Mouse (Mus musculus): ENCODE data around the gene Faah.
A peak's percentile ranks its signal among the peaks of the same experiment; 100 is the strongest.

Gene Faah

DNA sequence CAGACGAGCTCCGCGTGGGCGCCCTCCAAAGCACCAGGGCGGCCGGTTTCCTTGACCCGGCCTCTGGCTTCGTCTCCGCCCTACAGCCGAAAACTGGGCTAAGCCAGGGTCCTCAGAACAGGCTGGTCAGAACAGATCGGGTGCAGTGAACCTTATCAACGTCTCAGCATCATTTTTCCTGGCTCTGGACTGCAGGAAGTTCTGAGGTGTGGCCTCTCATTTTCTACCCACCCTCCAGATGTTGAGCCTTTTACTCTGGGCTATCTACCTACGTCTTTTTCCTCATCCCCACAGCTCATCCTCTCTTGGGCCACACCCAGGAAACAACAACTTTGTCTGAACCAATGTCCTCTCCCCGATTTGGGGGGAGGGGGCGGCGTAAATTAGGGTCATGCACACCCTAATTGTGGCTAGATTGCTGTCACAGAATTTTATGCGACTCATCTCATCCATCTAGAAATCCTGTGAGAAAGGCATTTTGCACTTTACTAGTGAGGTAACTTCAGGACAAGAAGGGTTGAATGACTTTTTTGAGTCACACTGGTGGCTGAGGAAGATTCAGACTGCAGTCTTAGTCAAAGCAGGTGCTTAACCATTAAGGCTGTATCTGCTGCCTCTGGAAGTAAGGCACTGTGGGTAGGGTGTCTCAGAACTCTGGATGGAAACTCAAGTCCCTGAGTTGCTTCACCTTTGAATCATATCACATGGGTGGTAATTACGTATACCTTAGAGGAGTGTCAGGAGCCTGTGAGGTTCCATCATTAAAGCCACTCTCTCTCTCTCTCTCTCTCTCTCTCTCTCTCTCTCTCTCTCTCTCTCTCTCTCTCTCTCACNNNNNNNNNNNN is at the start of gene Faah:
Gene Faah (minus strand): TSS at position 25 of the 845 bp plus-strand sequence.
- no peak for DNase-seq (ENCODE audit: extremely low spot score)

DNA sequence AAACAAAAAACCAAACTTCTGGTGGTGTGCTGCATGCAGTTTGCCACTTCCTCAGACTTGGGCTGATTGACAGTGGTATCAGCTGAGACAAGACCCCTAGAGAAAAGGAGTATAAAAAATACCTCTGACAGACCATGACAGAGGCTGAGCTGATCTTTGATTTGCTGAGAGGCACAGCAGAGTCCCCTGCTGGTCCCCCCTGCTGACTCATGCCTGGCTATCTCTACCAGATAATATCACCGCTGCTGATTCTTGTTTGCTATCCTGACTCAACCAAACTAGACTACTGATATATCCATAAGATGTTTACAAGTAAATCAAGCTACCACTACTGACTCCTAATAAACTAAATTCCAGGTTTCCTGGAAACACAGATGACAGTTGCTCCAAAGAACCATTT is 46.1 kb upstream of the Faah start:
- no peak for DNase-seq (ENCODE audit: extremely low spot score)

DNA sequence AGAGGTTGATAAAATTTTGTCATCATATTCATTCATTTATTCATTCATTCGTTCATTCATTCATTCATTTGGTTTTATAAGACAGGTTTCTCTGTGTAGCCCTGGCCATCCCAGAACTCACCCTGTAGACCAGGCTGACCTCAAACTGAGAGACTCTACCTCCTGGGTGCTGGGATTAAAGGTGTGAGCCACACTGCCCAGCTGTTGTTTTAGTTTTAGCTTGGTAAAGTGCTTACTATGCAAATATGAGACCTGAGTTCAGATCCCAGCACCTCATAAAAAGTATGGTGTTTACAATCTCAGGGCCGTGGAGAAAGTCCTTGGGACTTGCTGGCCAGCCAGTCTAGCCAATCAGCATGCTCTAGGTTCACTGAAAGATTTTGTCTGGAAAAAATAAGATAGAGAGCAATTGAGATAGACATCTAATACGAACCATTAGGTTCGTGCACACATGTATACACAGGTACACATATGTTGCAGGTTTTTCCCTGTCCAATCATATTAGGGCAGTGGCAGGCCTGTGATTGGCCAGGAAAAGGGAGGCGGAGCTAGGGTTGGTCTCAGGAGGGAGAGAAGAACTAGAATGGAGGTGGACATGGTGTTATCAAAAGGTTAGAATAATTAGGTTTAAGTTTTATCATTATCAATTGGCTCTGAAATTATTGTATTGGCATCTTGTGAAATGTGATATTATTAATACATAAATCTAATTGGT is 41.4 kb upstream of the Faah start:
- DNase-seq (ENCODE audit: extremely low spot score): no peak

DNA sequence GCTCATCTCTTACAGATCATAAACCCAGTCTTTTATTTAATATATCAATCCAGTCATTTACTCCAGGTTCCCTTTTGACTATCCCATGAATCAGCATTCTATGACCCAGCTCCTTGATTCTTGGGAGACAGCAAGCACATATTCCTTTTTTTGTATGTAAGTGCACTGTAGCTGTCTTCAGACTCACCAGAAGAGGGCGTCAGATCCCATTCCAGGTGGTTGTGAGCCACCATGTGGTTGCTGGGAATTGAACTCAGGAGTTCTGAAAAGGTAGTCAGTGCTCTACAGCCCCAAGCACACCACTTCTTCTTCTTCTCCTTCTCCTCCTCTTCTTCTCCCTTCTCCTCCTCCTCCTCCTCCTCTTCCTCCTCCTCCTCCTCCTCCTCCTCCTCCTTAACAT is 39.8 kb upstream of the Faah start:
- no peak for DNase-seq (ENCODE audit: extremely low spot score)

DNA sequence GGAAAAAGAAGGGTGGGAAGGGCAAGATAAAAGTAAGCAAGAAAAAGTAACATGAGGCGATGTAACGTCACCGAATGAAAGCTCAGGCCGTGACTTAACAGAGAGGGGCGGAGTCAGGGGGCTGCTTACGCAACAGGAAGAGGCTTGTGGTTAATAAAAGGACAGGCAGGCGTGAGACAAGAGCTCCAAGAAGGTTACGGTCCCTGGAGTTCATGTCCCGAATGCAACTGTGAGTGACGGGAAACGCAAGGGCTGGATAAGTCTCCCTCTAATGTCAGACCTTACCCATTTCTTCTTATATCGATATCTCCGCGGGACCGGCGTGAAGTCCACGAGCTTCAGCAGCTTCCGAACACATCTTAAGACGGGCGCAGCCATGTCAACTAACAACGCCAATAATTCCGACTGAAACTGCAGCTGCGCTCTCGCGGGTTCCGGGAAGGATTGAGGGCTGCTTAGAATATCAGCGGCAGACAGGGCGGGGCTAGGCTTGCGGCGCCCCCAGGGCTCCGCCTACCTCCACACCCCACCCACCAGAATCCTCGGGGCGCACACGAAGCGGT is 35.8 kb upstream of the Faah start, which contains the start of gene Nsun4:
Gene Nsun4 (minus strand): TSS at position 478 of the 563 bp plus-strand sequence.
- peak; percentile 88 for DNase-seq (ENCODE audit: extremely low spot score)

DNA sequence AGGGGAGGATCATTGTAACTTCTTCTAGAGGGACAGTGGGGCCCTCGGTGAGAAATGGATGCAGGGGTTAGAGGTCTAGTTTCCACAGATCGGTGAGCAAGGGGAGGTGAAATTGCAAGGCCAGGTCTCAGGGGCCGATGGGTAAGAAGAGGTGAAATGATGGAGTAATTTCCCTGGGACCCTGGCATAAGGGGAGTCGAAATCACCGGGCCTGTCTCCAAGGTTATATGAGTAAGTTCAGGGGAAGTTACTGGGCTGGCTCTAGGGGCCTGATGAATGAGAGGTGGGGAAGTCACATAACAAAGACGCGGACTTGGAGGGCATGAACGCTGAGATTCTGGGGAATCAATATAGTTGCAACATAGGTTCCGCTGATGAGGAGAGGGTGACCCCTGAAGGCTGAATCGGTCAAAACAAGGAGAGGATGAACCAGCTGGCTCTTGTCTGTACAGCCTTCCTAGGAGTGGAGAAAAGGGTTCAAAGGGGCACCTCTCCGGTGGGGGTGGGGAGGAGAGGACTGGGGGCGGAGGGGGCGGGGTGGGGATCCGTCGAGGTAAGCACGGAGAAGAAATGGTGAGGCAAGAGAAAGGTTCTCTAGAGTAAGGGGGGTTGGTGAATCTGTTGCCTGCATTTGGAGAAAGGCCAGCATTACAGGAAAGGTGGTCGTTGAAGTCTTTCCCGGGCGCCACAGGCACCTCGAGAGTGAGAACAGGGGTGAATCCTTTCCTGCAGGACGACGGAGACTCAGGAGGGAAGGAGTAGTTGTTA is 35.0 kb upstream of the Faah start:
- DNase-seq (ENCODE audit: extremely low spot score): peak; percentile 69

DNA sequence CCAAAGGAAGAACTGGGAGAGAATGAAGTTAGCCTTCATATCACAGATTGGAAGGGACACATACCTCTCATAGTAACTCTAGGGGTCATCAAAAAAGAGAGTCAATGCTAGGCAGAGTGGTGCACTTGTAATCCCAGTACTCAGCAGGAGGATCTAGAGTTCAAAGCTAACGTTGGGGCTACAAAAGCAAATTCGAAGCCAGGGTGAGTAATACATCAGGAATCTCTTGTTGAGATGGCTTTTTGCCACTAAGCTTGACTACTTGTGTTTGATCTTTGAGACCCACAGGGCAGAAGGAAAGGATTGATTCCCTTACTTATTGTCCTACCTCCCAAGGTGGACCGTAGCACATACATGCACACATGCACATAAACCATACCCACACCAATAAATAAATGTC is 31.5 kb upstream of the Faah start:
- DNase-seq (ENCODE audit: extremely low spot score): no peak

DNA sequence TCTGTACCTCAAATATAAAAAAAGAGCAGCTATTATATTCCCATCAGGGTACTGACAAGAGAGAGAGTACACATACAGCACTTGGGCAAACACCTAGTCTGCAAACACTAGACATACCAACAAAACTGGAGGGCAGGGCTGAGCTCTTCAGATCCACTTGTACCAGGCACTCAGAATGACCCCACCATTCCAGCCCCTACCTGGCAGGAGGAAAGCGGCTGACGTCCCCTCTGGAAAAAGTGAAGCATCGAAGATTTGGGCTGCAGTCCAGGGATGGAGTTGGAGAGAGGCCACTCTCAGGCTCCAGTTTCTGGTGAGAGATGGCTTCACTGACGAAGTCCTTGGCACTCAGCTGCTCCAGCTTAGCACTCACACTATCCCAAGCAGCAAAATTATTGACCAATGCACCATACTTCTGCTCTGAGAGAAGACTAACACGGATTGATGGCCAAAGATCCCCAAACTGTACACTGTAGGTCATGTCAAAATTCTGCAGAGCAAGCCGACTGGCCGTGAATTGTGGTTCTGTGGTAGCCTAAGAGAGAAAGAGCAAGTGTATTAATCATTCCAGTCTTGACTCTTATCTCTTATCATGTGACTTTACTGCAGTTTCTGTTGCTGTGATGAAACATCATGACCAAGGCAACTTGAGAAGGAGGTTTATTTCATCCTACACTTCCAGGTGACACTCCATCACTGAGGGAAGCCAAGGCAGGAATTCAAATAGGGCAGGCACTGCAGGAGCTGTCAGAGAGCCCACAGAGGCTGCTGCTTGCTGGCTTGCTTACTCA is 30.6 kb upstream of the Faah start:
- DNase-seq (ENCODE audit: extremely low spot score): no peak

DNA sequence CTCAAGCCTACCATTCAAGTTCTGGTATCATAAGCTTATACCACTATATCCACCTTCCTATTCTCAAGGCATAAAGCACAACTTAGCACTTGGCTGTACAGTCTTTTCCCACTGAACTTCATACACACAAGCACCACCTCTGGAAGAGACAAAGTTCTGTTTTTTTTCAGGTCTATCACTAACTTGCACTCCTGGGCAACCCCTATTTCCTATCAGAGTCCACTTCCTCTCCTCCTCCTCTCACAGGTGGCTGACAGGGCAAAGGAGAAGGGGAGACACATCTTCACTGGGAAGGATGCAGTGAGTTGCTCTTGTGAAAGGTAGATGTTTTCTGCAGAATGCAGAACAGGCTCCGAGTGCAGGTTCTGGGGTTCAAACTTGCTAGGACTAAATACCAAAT is 30.0 kb upstream of the Faah start:
- no peak for DNase-seq (ENCODE audit: extremely low spot score)

DNA sequence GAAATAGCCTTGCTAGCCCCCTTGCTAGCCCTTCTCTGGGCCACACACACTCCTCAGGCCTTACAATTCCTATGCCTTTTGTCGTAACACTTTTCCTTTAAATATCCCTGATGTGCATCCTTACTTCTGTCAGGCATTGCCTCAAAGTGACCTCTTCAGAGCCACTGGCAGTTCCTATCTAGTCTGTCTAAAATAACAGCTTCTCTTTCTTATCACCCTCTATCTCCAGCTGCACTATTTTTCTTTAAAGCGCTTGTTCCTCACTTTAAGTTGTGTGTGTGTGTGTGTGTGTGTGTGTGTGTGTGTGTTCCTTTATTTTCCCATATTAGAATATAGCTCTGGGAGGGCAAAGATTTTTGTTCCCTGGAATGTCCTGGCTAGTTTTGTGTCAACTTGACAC is 28.9 kb upstream of the Faah start:
- no peak for DNase-seq (ENCODE audit: extremely low spot score)

DNA sequence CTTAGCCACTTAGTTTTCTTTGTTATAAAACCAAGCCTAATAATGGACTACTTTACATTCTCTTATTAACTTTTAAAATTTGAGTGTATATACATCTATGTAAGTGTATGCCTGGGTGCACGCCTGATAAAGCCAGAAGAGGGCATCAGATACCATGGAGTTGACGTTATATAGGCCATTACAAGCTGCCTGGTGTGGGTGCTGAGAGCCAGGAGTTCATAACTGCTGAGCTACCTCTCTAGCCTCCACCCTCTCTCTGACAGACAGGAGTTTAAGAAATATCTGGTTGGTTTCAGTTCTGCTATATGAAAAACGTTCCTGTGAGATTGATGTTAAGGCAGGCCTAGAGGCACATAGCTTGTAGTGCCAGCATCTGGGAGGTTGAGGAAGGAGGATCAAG is 24.5 kb upstream of the Faah start:
- DNase-seq (ENCODE audit: extremely low spot score): no peak

DNA sequence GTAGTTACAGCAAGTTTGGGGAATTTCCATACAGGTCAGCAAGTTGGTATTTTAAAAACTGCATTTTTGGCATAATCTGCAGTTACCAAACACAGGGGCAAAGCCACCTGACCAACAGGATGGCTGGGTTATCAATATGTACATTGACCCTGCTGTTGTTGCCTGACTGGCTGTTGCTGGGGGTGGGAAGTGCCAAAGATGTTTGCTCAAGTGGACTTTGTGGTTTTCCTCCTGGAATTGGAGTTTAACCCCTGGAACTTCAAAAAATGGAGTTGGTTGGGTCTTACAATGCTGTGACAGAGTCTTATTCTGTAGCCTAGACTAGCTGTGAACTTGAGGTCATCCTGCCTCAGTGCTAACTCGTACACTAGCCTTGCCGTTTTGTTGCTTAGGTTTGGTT is 22.7 kb upstream of the Faah start:
- DNase-seq (ENCODE audit: extremely low spot score): no peak

DNA sequence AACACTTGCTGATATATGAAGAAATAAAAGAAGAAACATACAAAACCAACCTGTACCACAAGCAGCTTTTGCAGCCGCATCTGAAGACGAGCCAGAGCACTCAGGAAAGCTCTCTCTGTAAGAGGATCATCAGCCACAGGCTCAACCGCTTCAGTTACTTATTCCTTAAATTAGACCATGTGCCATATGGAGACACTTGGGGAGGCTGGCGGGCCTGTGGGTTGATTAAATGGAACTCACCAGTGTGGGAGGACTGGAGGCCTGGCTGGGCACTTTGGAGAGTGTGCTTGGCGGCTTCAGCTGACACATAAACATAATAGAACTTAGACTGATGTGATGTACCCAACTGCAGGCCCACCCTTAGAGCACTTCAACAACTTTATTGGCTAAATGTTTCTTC is 15.6 kb upstream of the Faah start:
- DNase-seq (ENCODE audit: extremely low spot score): no peak

DNA sequence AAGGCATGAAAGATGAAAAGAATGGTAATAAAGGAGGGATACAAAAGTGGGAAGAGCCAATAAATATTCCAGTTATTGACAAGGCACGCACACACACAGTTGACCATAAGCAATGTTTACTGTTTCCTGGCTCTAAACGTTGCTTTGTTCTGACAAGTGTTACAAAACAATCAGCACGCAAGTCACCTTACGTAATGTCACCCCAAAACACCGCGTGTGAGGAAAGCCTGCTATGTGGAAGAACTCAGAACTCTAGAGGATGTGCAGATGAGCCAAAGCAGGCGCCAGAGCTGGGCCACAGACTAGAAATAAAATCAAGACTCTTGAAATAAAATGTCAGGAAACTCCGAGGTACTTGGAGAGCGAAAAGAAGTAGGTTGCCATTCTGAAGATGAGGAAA is 15.2 kb upstream of the Faah start:
- no peak for DNase-seq (ENCODE audit: extremely low spot score)

DNA sequence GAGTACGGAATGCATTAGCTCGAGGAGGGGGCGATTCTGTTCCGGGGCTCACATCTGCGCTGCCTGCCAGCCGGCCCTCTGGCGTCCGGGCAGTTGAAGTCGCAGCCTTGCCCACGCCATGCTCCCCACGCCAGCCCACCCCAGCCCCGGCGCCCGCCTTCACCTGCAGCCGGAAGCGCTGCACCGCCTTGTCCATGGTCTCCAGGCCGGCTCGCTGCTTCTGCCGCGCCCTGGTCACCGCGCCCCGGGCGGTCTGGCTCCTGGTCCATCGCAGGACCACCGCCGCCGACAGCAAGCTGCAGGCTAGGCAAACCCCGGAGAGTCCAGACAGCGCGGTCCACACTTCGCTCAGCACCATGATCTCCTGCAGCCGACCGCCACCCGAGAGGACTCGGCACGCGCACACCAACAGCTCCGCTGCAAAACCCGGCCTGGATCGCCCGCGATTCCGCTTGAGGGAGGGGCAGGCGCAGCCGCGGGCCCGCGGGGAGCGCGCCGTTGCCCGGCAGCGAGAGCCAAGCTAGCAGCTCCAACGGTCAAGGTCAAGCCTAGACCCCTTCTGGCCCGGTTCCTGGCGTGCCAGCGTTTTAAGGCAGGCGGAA is 325 bp downstream of the Faah start:
- DNase-seq (ENCODE audit: extremely low spot score): peak; percentile 82

DNA sequence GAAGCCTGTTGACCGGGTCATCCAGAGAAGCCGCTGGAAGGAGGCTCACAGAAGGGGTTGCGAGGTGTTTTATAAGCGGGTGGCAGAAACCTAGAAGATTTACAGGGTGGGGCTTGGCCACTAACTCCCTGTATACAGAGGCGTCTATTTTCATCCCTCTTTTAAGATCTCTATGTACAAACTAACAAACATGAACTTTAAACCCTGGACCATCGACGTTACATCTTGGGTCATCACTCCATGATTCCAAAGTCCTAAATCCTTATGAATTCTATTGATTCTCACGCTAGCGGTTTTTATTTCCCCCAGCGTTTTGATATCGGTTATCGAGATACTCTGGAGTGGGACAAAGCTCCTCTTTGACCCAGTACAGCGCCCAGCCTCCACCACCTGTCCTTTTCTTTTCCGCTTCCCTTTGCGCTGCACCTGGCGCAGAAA is 845 bp downstream of the Faah start:
- DNase-seq (ENCODE audit: extremely low spot score): no peak

DNA sequence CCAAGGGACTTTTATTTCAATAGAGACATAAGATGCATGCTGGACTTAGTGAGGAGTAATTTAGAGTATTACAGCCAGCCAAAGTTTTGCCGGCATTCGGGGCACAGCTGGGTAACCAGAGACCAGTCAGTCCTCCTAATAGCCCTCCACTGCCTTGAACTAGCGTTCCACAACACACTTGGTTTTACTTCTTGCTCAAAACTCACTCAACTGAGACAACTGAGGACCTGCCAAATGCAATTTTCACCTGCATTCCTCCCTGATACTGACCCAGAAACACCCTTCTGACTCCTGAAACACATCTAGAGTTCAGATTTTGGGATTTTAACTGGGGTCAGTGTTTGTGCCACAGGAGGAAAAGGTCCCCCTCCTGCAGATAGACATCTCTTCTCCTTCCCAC is 1.3 kb downstream of the Faah start:
- DNase-seq (ENCODE audit: extremely low spot score): no peak

DNA sequence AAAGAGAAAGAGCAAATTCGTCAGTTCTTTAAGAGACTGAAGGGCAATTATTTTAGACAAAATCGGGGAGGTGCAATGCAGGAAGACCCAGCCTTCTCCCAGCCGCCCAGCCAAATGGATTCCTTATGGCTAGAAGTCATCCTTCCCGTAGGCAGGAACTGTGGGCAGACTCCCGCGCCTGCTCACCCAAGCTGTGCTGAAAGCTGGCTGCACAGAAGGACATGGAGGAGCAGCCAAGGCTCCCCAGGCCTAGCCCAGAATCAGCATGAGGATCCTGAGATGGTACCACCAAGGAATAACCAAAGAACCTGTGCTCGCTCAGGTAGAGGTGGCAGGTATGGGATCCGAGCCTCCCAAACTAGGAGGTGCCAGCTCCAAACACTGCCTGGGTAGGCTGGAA is 1.7 kb downstream of the Faah start:
- no peak for DNase-seq (ENCODE audit: extremely low spot score)

DNA sequence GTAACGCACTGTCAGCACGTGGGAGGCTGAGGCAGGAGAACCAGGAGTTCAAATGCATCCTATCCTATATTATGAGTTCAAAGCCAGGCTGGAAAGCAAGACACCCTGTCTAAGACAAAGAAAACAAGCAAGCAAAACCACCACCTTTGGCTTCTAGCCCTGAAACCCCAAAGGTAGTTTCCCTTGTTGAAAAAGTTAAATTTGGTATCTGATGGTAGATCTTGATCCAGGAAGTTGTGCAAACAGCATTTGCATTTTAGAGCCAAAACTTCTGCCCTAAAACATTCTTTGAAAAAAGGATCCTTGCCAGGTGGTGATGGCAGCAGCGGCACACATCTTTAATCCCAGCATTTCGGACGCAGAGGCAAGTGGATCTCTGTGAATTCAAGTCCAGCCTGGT is 2.2 kb downstream of the Faah start:
- no peak for DNase-seq (ENCODE audit: extremely low spot score)

DNA sequence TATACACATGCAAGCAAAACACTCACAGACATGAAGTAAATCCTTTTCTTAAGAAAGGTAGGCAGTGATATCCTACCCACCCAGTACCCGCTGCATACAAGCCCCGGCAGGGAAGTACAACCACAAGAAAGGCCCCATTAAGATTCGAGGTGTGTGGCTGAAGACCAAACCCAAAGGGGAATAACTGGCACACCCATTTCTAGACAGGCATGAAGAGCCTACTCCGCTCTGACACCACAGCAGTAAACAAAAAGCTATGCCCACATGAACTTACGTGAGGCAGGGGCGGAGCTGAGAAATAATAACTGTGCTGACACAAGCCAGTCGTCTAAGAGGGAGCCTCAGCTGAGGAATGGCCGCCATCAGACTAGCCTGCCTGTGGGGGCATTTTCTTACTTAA is 7.5 kb downstream of the Faah start:
- no peak for DNase-seq (ENCODE audit: extremely low spot score)

DNA sequence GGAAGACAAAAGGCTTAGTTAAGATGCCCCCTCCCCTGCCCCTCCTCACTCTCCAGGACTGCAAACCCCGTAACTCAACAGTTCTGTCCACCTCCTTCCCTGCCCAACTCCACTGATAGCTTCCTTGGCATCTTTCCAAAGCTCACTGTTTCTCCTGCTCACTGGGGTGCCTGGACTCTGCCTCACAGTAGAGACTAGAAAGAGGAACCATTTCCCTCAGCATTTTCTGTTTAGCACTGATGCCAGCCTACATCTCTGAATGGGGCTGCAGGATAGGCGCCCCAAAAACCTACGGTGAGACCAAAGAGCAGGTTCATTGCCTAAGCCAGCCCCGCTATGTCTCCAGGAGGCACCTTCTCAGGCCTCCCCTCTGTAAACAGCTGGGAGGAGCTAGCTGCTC is 16.5 kb downstream of the Faah start:
- DNase-seq (ENCODE audit: extremely low spot score): no peak
